Mouse (Mus musculus) liver, embryonic 14.5 days (tissue): ENCODE measurements around the gene Rps6. TPM values are rescaled to one million over a fixed set of nuclear protein-coding genes. Genes with fewer than 3 reads are reported as not detected.
A peak's percentile ranks its signal among the peaks of the same experiment; 100 is the strongest.

Experiments
- ATAC-seq: fragments of 200-750 bp; cut with Nextera tagmentation; 2 replicates; pipeline ENCODE4 v1.8.0; 2017; ENCODE audit warnings: moderate number of reproducible peaks, mild to moderate bottlenecking, moderate library complexity; ENCODE audit not compliant: insufficient read depth
- DNase-seq, 3 experiments: peaks; one replicate each; pipeline ENCODE4 v3.0.0-alpha.2; 2012 to 2013; ENCODE audit warnings: low read depth in 3 of 3, low spot score in 3 of 3
- H3K27ac ChIP-seq: fragments of 300-500 bp; sonication (generic); 2 replicates; pipeline ENCODE4 v1.5.1; 2014; ENCODE audit warnings: moderate library complexity, mild to moderate bottlenecking, control low read depth, inconsistent platforms
- H3K27me3 ChIP-seq: fragments of 300-500 bp; sonication (generic); 2 replicates; pipeline ENCODE4 v1.6.1; 2014; ENCODE audit warnings: mild to moderate bottlenecking, low read length, moderate library complexity; ENCODE audit not compliant: control insufficient read depth, insufficient read depth
- H3K36me3 ChIP-seq: fragments of 300-500 bp; sonication (generic); replicated peaks from 2 replicates; pipeline ENCODE4 v1.6.1; 2014; ENCODE audit warnings: low read depth; ENCODE audit not compliant: control insufficient read depth, insufficient read depth
- H3K4me1 ChIP-seq, 2 experiments: fragments of 200-500 bp in 1 of 2; fragments of 300-500 bp in 1 of 2; sonication (generic) in 1 of 2; replicated peaks; 2 replicates each; pipeline ENCODE4 v1.6.1; 2012 to 2014; ENCODE audit warnings: antibody characterized with exemption in 1 of 2, inconsistent platforms in 1 of 2, low read length in 1 of 2; ENCODE audit not compliant: control insufficient read depth in 2 of 2, insufficient read depth in 2 of 2
- H3K4me2 ChIP-seq: fragments of 300-500 bp; sonication (generic); 2 replicates; pipeline ENCODE4 v1.6.1; 2014; ENCODE audit warnings: low read depth, mild to moderate bottlenecking, control low read depth, moderate library complexity
- H3K4me3 ChIP-seq, 2 experiments: fragments of 200-500 bp in 1 of 2; fragments of 300-500 bp in 1 of 2; sonication (generic) in 1 of 2; 2 replicates each; pipeline ENCODE4 v1.5.1; 2012 to 2014; ENCODE audit warnings: low read depth in 2 of 2, low read length in 2 of 2, mild to moderate bottlenecking in 2 of 2, control low read depth in 1 of 2, inconsistent platforms in 1 of 2, moderate library complexity in 1 of 2; ENCODE audit not compliant: insufficient read depth in 1 of 2
- H3K9ac ChIP-seq: fragments of 300-500 bp; sonication (generic); replicated peaks from 2 replicates; pipeline ENCODE4 v1.6.1; 2014; ENCODE audit warnings: mild to moderate bottlenecking, control low read depth, moderate library complexity
- H3K9me3 ChIP-seq: fragments of 300-500 bp; sonication (generic); 2 replicates; pipeline ENCODE4 v1.6.1; 2016; ENCODE audit warnings: low read length, mixed read lengths; ENCODE audit not compliant: control insufficient read depth
- CTCF ChIP-seq: IDR thresholded peaks from 2 replicates; pipeline ENCODE4 v1.5.1; 2016; ENCODE audit warnings: antibody characterized with exemption, low read depth, control low read depth
- EP300 ChIP-seq: IDR thresholded peaks from 2 replicates; pipeline ENCODE4 v1.6.1; 2016; ENCODE audit warnings: antibody characterized with exemption, low read depth
- WGBS: fragments of 180-500 bp; shearing (Covaris S2); extraction: QIAGEN DNeasy Blood & Tissue Kit; methylation state at CpG from one replicate; pipeline ENCODE4 v1.1.7; 2014; ENCODE audit not compliant: insufficient replicate concordance; 5-methylcytosine and 5-hydroxymethylcytosine counted together
- polyA plus RNA-seq, 2 experiments: library from polyadenylated mRNA; depleted of rRNA in 1 of 2; stranded (reverse) in 1 of 2; unstranded in 1 of 2; fragments of >200 nt; fragmentation: Nextera tagmentation in 1 of 2; extraction: Ambion mirVana in 1 of 2; gene quantifications; 2 replicates each; pipeline versions ENCODE4 v1.2.1 to v1.2.3; 2012 to 2014

Rps6 gene
- polyA plus RNA-seq, 2 experiments: 593 to 1,231 TPM

GRCm38 (mm10) chr4:86897411-86897810 is 40.2 kb upstream of the Rps6 start:
- no peaks in the 10 kb centered on the region for H3K9me3 ChIP-seq
- no peak for TF ChIP-seq CTCF
- no peak for TF ChIP-seq EP300
- no peaks in the 10 kb centered on the region for H3K36me3 ChIP-seq
- 49% methylated on average over 7 of the region's 7 CpGs for WGBS
- H3K27ac ChIP-seq: no peak overlapping the region
- H3K4me1 ChIP-seq: peaks cover 0 to 12% of the 10 kb centered on the region in 2 experiments; a peak in 2 of 4 replicates
- H3K4me3 ChIP-seq: no peak overlapping the region
- DNase-seq (no peak), ATAC-seq (peak; percentile 37; the same call in 1 of the 2 replicates)
- H3K4me2 ChIP-seq: no peak overlapping the region
- no peak overlapping the region for H3K9ac ChIP-seq
- no peaks in the 10 kb centered on the region for H3K27me3 ChIP-seq

- Histone ChIP-seq H3K4me2 (no peak overlapping the region), H3K9me3 (no peaks in the 10 kb centered on the region), H3K4me1 (peaks cover 9 to 20% of the 10 kb centered on the region in 2 experiments), H3K36me3 (no peaks in the 10 kb centered on the region), H3K27me3 (no peaks in the 10 kb centered on the region), H3K4me3 (no peak overlapping the region), H3K9ac (no peak overlapping the region), H3K27ac (no peak overlapping the region)
- TF ChIP-seq EP300 (no peak), CTCF (peak; percentile 73)
- 61% methylated on average over 5 of the region's 5 CpGs for WGBS
- no peak for ATAC-seq
- no peak for DNase-seq
These were observed 30.7 kb upstream of the Rps6 start for GRCm38 (mm10) chr4:86887879-86888278.

- H3K27me3 ChIP-seq: no peaks in the 10 kb centered on the region
- H3K4me3 ChIP-seq: peak overlapping the region; percentile 56 to 71
- peaks cover 9 to 20% of the 10 kb centered on the region in 2 experiments for H3K4me1 ChIP-seq
- H3K9ac ChIP-seq: peak overlapping the region; percentile 47
- peak overlapping the region; percentile 86 for H3K4me2 ChIP-seq
- TF ChIP-seq EP300 (no peak), CTCF (0 out of 2 replicates have a peak, but pooled peaks have one; percentile 3)
- no peaks in the 10 kb centered on the region for H3K36me3 ChIP-seq
- ATAC-seq (peak; percentile 83), DNase-seq (peak; percentile 47 to 59 (median 52))
- 2% methylated on average over 18 of the region's 18 CpGs for WGBS
- peak overlapping the region; percentile 52 for H3K27ac ChIP-seq
- no peaks in the 10 kb centered on the region for H3K9me3 ChIP-seq
These were observed 29.1 kb upstream of the Rps6 start for GRCm38 (mm10) chr4:86886160-86886878.

- H3K9ac ChIP-seq: peak overlapping the region; percentile 47
- WGBS: 5% methylated on average over 12 of the region's 12 CpGs
- peak overlapping the region; percentile 86 for H3K4me2 ChIP-seq
- H3K36me3 ChIP-seq: no peaks in the 10 kb centered on the region
- peak overlapping the region; percentile 52 for H3K27ac ChIP-seq
- no peak for TF ChIP-seq CTCF
- H3K9me3 ChIP-seq: no peaks in the 10 kb centered on the region
- H3K4me3 ChIP-seq: peak overlapping the region; percentile 56 to 71
- DNase-seq: peak in 1 of 3 experiments; percentile 53
- ATAC-seq: peak; percentile 77
- H3K27me3 ChIP-seq: no peaks in the 10 kb centered on the region
- peaks cover 9 to 20% of the 10 kb centered on the region in 2 experiments for H3K4me1 ChIP-seq
These were observed 28.6 kb upstream of the Rps6 start for GRCm38 (mm10) chr4:86885790-86886159.

- Histone ChIP-seq H3K27ac (no peak overlapping the region), H3K4me3 (no peak overlapping the region), H3K27me3 (no peaks in the 10 kb centered on the region), H3K36me3 (no peaks in the 10 kb centered on the region), H3K9ac (no peak overlapping the region), H3K4me2 (no peak overlapping the region), H3K4me1 (peaks cover 9 to 20% of the 10 kb centered on the region in 2 experiments), H3K9me3 (no peaks in the 10 kb centered on the region)
- WGBS: 27% methylated on average over 4 of the region's 4 CpGs
- DNase-seq: no peak
- TF ChIP-seq EP300 (no peak), CTCF (peak; percentile 77)
- ATAC-seq: no peak
These were observed 27.7 kb upstream of the Rps6 start for GRCm38 (mm10) chr4:86884945-86885344.
